In the genomic region with DNA sequence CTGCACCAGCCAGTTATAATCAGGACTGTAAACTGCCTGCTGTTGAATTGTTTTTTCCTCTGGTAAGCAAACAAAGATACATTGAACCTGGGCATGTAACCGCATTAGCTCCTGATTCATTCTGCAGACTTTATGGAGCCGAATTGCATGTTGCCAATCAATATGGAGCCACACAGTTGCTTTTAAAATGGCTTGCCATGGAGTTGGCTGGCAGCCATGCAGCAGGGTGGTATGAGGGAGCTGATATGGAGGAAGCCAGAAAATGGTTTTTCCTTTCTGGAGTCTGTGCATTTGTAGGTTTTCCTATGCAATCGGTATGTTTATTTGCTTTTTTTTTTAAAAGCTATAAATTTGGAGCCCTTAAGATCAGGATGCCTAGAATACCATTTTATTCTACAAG, we compare ENCODE assay signal across 15 mouse cellular contexts. TPM values are rescaled to one million over a fixed set of nuclear protein-coding genes. Genes with fewer than 3 reads are reported as not detected.
A peak's percentile ranks its signal among the peaks of the same experiment; 100 is the strongest.
DNase-seq lines count a peak whose midpoint lies in the region; ATAC-seq lines count a peak whose summit lies in the region.
"Had no signal": no experiment of that assay in that cellular context is flagged by ENCODE, and none has a peak within 500 bp of the region (broad histone marks: within the 10 kb centered on the region; RNA-seq: fewer than 3 reads in every experiment).

No protein-coding gene starts in this region.

- H3K4me3 ChIP-seq in forebrain, embryonic 14.5 days (ENCODE audit: low read depth, low read length) = no peak overlapping the region
- H3K4me3 ChIP-seq in forebrain, embryonic 12.5 days (replicated peaks) = no peak overlapping the region
- no peak overlapping the region for H3K4me3 ChIP-seq in neural tube, embryonic 14.5 days (ENCODE audit: low read depth, low read length)
- H3K4me3 ChIP-seq: midbrain, embryonic 12.5 days had no signal

- intact Hi-C loops in gastrocnemius, postnatal 36 days (cut with DNase I) = no loop called here

- peak; percentile 72; the same call in 1 of the 2 replicates for ATAC-seq in forebrain, embryonic 14.5 days
- ATAC-seq in forebrain, embryonic 12.5 days (ENCODE audit: low FRiP score) = no peak
- peak; percentile 42; the same call in 1 of the 2 replicates for ATAC-seq in neural tube, embryonic 14.5 days (ENCODE audit: low read depth)

- no peak overlapping the region for H3K27ac ChIP-seq in forebrain, embryonic 14.5 days (ENCODE audit: low read depth, low read length)
- H3K27ac ChIP-seq in forebrain, embryonic 12.5 days = no peak overlapping the region
- H3K27ac ChIP-seq in neural tube, embryonic 14.5 days (ENCODE audit: low read depth, low read length) = peak overlapping the region; percentile 62; the same call in 1 of the 2 replicates
- H3K27ac ChIP-seq: midbrain, embryonic 12.5 days had no signal

- no peaks in the 10 kb centered on the region for H3K27me3 ChIP-seq in forebrain, embryonic 14.5 days (replicated peaks; ENCODE audit: control insufficient read depth, insufficient read depth, low read length)
- no peaks in the 10 kb centered on the region for H3K27me3 ChIP-seq in forebrain, embryonic 12.5 days
- no peaks in the 10 kb centered on the region for H3K27me3 ChIP-seq in neural tube, embryonic 14.5 days (ENCODE audit: control insufficient read depth, insufficient read depth, low read length)
- H3K27me3 ChIP-seq: midbrain, embryonic 12.5 days had no signal

- 58% methylated on average over 3 of the region's 3 CpGs for WGBS in forebrain, embryonic 14.5 days
- 87% methylated on average over 3 of the region's 3 CpGs for WGBS in forebrain, embryonic 12.5 days
- 47% methylated on average over 3 of the region's 3 CpGs for WGBS in neural tube, embryonic 14.5 days

- H3K4me1 ChIP-seq in forebrain, embryonic 14.5 days (ENCODE audit: control insufficient read depth, insufficient read depth, low read length) = no peaks in the 10 kb centered on the region; the same call in 1 of the 2 replicates
- H3K4me1 ChIP-seq in forebrain, embryonic 12.5 days = 0 out of 2 replicates have a peak, but pooled peaks cover 6% of the 10 kb centered on the region
- H3K4me1 ChIP-seq in neural tube, embryonic 14.5 days (ENCODE audit: control insufficient read depth, insufficient read depth, low read length) = 0 out of 2 replicates have a peak, but pooled peaks cover 4% of the 10 kb centered on the region

- no peaks in the 10 kb centered on the region for H3K9me3 ChIP-seq in forebrain, embryonic 14.5 days (replicated peaks; ENCODE audit: control insufficient read depth, low read length)
- no peaks in the 10 kb centered on the region for H3K9me3 ChIP-seq in forebrain, embryonic 12.5 days
- no peaks in the 10 kb centered on the region for H3K9me3 ChIP-seq in neural tube, embryonic 14.5 days (ENCODE audit: control insufficient read depth, low read length)
- H3K9me3 ChIP-seq: midbrain, embryonic 12.5 days had no signal

- H3K4me2 ChIP-seq in forebrain, embryonic 14.5 days (ENCODE audit: low read length) = no peak overlapping the region
- no peak overlapping the region for H3K4me2 ChIP-seq in forebrain, embryonic 12.5 days
- no peak overlapping the region for H3K4me2 ChIP-seq in neural tube, embryonic 14.5 days (ENCODE audit: low read depth, low read length)
- H3K4me2 ChIP-seq: midbrain, embryonic 12.5 days had no signal

- peak; percentile 79 for DNase-seq in forebrain, embryonic 14.5 days (ENCODE audit: low spot score)
- peak; percentile 15 for DNase-seq in kidney, postnatal 10 days
- DNase-seq in kidney, adult 18-20 months = no peak
- peak; percentile 35 for DNase-seq in right cerebral cortex, postnatal 4 days
- no peak for DNase-seq in right cerebral cortex, postnatal 36 days (ENCODE audit: low spot score in 2 of 2)
- no peak for DNase-seq in gastrocnemius, postnatal 36 days
- DNase-seq: kidney, adult 2 months; thymus, postnatal 25 days had no signal

- no peaks in the 10 kb centered on the region for H3K36me3 ChIP-seq in forebrain, embryonic 14.5 days (ENCODE audit: control insufficient read depth, insufficient read depth, low read length)
- no peaks in the 10 kb centered on the region for H3K36me3 ChIP-seq in forebrain, embryonic 12.5 days (replicated peaks)
- no peaks in the 10 kb centered on the region for H3K36me3 ChIP-seq in neural tube, embryonic 14.5 days (ENCODE audit: control insufficient read depth, insufficient read depth, low read length)
- H3K36me3 ChIP-seq: midbrain, embryonic 12.5 days had no signal

- H3K9ac ChIP-seq in forebrain, embryonic 14.5 days (ENCODE audit: low read length) = no peak overlapping the region
- H3K9ac ChIP-seq in forebrain, embryonic 12.5 days = no peak overlapping the region
- no peak overlapping the region for H3K9ac ChIP-seq in neural tube, embryonic 14.5 days (replicated peaks; ENCODE audit: low read depth, low read length)
- H3K9ac ChIP-seq: midbrain, embryonic 12.5 days had no signal

RNA-seq across cellular contexts. Expression of gene Atp6v1g3, which starts 28.0 kb away (rescaled TPM):
- polyA plus RNA-seq in forebrain, embryonic 14.5 days (2014; fragmentation: Nextera tagmentation; extraction: Ambion mirVana) = not detected in 2 replicates
- 0.23 TPM in 1 of 2 replicates, not detected in the other for polyA plus RNA-seq in forebrain, embryonic 12.5 days (2016; fragmentation: Nextera tagmentation; extraction: Ambion mirVana)
- polyA plus RNA-seq in neural tube, embryonic 14.5 days (2014; fragmentation: Nextera tagmentation; extraction: Ambion mirVana) = not detected in 2 replicates
- not detected for total RNA-seq in gastrocnemius, postnatal 36 days (2021)
- polyA plus RNA-seq: C2C12; frontal cortex, adult 2 months; heart, embryonic 14.5 days; liver, embryonic 16.5 days; midbrain, embryonic 12.5 days had no signal

Comparison
In these comparisons a context has a peak if more than half of its experiments do, and no peak if none do; other contexts are left out.
1. DNase-seq: peak in forebrain, embryonic 14.5 days (single experiment), kidney, postnatal 10 days (single experiment) and right cerebral cortex, postnatal 4 days (single experiment); none in kidney, adult 18-20 months (single experiment), right cerebral cortex, postnatal 36 days (0 of 2) and gastrocnemius, postnatal 36 days (0 of 2).